Mouse (Mus musculus) forebrain, embryonic 15.5 days (tissue): ENCODE data around the gene Gm6871. TPM values are rescaled to one million over a fixed set of nuclear protein-coding genes. Genes with fewer than 3 reads are reported as not detected.
A peak's percentile ranks its signal among the peaks of the same experiment; 100 is the strongest.
"Not testable (repeated sequence)": the region's sequence is repeated elsewhere in the genome, so short reads cannot be mapped to it uniquely, and the experiment has no call there.

ENCODE experiments used
- ATAC-seq: fragments of 200-750 bp; cut with Nextera tagmentation; replicated peaks from 2 replicates; pipeline ENCODE4 v1.8.0; 2017; ENCODE audit warnings: mild to moderate bottlenecking, moderate TSS enrichment, moderate library complexity
- H3K27ac ChIP-seq: fragments of 300-500 bp; sonication (generic); replicated peaks from 2 replicates; pipeline ENCODE4 v1.5.1; 2015; ENCODE audit warnings: mild to moderate bottlenecking, inconsistent platforms
- H3K27me3 ChIP-seq: fragments of 300-500 bp; sonication (generic); 2 replicates; pipeline ENCODE4 v1.6.1; 2015; ENCODE audit warnings: inconsistent platforms
- H3K36me3 ChIP-seq: fragments of 300-500 bp; sonication (generic); 2 replicates; pipeline ENCODE4 v1.6.1; 2015; ENCODE audit warnings: mild to moderate bottlenecking, inconsistent platforms
- H3K4me1 ChIP-seq: fragments of 300-500 bp; sonication (generic); 2 replicates; pipeline ENCODE4 v1.6.1; 2015; ENCODE audit warnings: inconsistent platforms
- H3K4me2 ChIP-seq: fragments of 300-500 bp; sonication (generic); replicated peaks from 2 replicates; pipeline ENCODE4 v1.6.1; 2015; ENCODE audit warnings: mild to moderate bottlenecking, inconsistent platforms
- H3K4me3 ChIP-seq: fragments of 300-500 bp; sonication (generic); 2 replicates; pipeline ENCODE4 v1.5.1; 2015; ENCODE audit warnings: mild to moderate bottlenecking, inconsistent platforms
- H3K9ac ChIP-seq: fragments of 300-500 bp; sonication (generic); replicated peaks from 2 replicates; pipeline ENCODE4 v1.6.1; 2015; ENCODE audit warnings: mild to moderate bottlenecking, inconsistent platforms
- H3K9me3 ChIP-seq: fragments of 300-500 bp; sonication (generic); 2 replicates; pipeline ENCODE4 v1.6.1; 2016; ENCODE audit warnings: inconsistent platforms
- WGBS: fragments of 180-500 bp; shearing (Covaris S2); methylation state at CpG from one replicate; pipeline ENCODE4 v1.1.7; 2015; ENCODE audit warnings: mixed read lengths; 5-methylcytosine and 5-hydroxymethylcytosine counted together
- polyA plus RNA-seq: library from polyadenylated mRNA; unstranded; fragments of >200 nt; fragmentation: Nextera tagmentation; extraction: Ambion mirVana; gene quantifications from 2 replicates; pipeline ENCODE4 v1.2.1, GENCODE M21; 2015

Gm6871 gene
- polyA plus RNA-seq, 1 experiment from 2014 or later = not detected

DNA sequence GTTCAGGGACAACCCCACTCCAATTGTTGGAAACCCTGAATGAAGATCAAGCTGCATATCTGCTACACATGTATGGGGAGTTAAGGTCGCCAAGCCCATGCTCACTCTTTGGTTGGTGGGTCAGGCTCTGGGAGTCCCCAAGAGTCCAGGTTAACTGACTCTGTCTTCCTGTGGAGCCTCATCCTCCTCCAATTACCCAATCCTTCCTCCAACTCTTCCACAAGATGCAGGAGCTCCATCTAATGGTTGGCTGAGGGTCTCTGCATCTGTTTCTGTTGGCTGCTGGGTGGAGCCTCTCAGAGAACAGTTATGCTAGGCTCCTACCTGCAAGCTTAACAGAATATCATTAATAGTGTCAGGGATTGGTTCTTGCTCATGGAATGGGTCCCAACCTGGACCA, 71.1 kb downstream of the Gm6871 start:
- WGBS = 44% methylated on average over 1 of the region's 1 CpGs
- H3K4me1 ChIP-seq = peaks cover 5% of the 10 kb centered on the region
- no peak overlapping the region for H3K9ac ChIP-seq
- no peak overlapping the region for H3K4me3 ChIP-seq
- H3K36me3 ChIP-seq = no peaks in the 10 kb centered on the region
- no peak for ATAC-seq
- 0 out of 2 replicates have a peak, but pooled peaks cover 4% of the 10 kb centered on the region for H3K9me3 ChIP-seq
- H3K27ac ChIP-seq = no peak overlapping the region
- H3K4me2 ChIP-seq = no peak overlapping the region
- no peaks in the 10 kb centered on the region for H3K27me3 ChIP-seq

DNA sequence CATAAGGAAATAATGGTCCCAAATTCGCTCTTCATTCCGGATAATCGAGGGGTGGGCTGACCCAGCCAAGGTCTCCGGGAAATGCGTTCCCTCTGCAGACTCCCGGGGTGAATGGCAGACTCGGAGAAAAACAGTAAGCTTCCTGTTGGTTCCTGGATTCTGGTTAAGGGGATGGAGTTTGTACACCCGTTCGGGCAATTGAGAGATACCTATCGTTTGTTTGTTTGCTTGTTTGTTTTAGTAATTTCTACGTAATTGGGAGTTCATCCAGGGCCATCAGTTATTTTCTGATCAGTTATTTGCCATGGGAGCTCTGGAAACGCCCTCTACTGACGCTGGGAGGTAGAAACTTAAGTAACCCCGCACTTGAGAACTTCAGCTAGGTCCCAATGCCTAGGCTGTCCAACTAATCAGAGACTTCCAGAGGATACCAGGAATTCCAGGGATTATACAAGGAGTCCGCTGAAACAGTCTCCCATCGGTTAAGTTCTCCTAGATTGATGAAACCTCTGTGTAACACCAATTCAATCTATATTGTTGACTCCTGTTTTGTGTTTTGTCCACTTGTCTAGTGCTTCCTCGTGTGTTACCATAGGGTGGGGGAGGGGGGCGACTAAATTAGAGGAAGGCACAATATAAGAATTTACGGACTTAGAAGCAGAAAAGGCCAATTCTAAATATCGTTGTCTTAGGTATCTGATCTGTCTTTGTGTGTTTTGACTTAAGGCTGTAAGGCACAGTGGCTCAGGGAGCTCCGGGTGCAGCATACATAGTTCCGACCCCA, 73.1 kb downstream of the Gm6871 start:
- peak; percentile 15; the same call in 1 of the 2 replicates for ATAC-seq

GRCm38 (mm10) chr7:41499389-41500049, 73.9 kb downstream of the Gm6871 start, which contains the start of the genes Gm20449 and AW146154:
Gm20449 (minus strand) TSS chr7:41499417.
AW146154 (minus strand) TSS chr7:41499890.
- peak within 1 kb of the TSS; percentile 70 for H3K4me2 ChIP-seq
- H3K36me3 ChIP-seq = 0 out of 2 replicates have a peak, but pooled peaks cover 4% of the 10 kb centered on the region
- no peaks in the 10 kb centered on the region for H3K27me3 ChIP-seq
- no peaks in the 10 kb centered on the region for H3K9me3 ChIP-seq
- peak within 1 kb of the TSS; percentile 73 for H3K4me3 ChIP-seq
- peak; percentile 98 for ATAC-seq
- WGBS = under 1% methylated on average over 18 of the region's 18 CpGs
- H3K27ac ChIP-seq = peak within 1 kb of the TSS; percentile 68
- peaks cover 5% of the 10 kb centered on the region for H3K4me1 ChIP-seq
- peak within 1 kb of the TSS; percentile 52 for H3K9ac ChIP-seq

More for the DNA sequence above, 73.1 kb downstream of the Gm6871 start:
- no peaks in the 10 kb centered on the region for H3K36me3 ChIP-seq
- H3K27me3 ChIP-seq = no peaks in the 10 kb centered on the region
- no peaks in the 10 kb centered on the region for H3K9me3 ChIP-seq
- peak overlapping the region; percentile 73 for H3K4me3 ChIP-seq
- no peak overlapping the region for H3K27ac ChIP-seq
- peak overlapping the region; percentile 52; the same call in 1 of the 2 replicates for H3K9ac ChIP-seq
- WGBS = 21% methylated on average over 22 of the region's 22 CpGs
- H3K4me1 ChIP-seq = peaks cover 5% of the 10 kb centered on the region
- H3K4me2 ChIP-seq = peak overlapping the region; percentile 70

- H3K27me3 ChIP-seq, H3K4me1 ChIP-seq, ATAC-seq, H3K36me3 ChIP-seq, H3K9me3 ChIP-seq: not testable (repeated sequence)
- WGBS = 1% methylated on average over 6 of the region's 6 CpGs
- H3K27ac ChIP-seq = peak overlapping the region; percentile 68; the same call in 1 of the 2 replicates
- H3K9ac ChIP-seq = peak overlapping the region; percentile 52; the same call in 1 of the 2 replicates
- H3K4me3 ChIP-seq = peak overlapping the region; percentile 73
- peak overlapping the region; percentile 70 for H3K4me2 ChIP-seq
Observed at GRCm38 (mm10) chr7:41499018-41499388, 74.5 kb downstream of the Gm6871 start.

DNA sequence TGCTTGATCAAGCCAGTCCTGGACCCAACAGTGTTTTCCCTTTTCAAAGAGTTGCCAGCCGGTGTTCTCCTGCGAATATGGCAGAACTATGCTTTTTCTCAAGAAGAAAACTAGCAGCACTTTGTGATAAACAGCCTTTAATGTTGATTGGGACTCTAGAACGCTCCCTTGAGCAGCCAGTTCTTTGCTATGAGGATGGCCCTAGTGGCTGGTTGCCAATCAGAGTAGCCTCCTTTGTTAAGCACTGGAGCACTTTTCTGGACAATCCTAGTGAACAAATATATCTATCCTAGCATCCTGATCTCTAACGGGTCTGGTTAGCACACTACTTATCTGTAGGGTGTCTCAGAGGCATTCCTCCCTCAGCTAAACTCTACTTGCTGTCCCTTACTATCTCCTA, 75.0 kb downstream of the Gm6871 start:
- H3K4me3 ChIP-seq = 0 out of 2 replicates have a peak overlapping the region, but pooled peaks have one; percentile 73
- peak overlapping the region; percentile 70 for H3K4me2 ChIP-seq

DNA sequence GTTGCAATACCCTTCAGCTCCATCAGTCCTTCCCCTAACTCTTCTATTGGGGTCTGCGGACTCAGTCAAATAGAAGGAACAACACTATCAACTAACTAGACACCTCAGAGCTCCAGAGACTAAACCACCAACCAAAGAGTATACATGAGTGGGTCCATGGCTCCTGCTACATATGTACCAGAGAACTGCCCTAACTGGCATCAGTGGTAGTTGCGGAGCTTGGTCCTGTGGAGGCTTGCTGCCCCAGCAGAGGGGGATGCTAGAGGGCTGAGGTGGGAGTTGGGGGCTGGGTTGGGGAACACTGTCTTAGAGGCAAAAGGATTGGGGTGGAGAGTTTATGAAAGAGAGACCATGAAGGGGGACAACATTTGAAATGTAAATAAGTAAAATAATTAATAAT, 75.6 kb downstream of the Gm6871 start:
- Histone ChIP-seq H3K36me3 (0 out of 2 replicates have a peak, but pooled peaks cover 4% of the 10 kb centered on the region), H3K27ac (no peak overlapping the region), H3K9ac (no peak overlapping the region), H3K4me3 (no peak overlapping the region), H3K4me1 (peaks cover 5% of the 10 kb centered on the region), H3K9me3 (no peaks in the 10 kb centered on the region), H3K27me3 (no peaks in the 10 kb centered on the region), H3K4me2 (no peak overlapping the region)
- no peak for ATAC-seq
- WGBS = 99% methylated on average over 2 of the region's 2 CpGs

More for the DNA sequence above, 75.0 kb downstream of the Gm6871 start:
- not testable (repeated sequence) for H3K4me1 ChIP-seq, H3K27me3 ChIP-seq, H3K9ac ChIP-seq, H3K27ac ChIP-seq, H3K36me3 ChIP-seq, H3K9me3 ChIP-seq, ATAC-seq
- 80% methylated on average over 4 of the region's 4 CpGs for WGBS

Other genes with a start within 250 kb of the Gm6871 start
- 8.5 and 8.7 TPM in 2 replicates for gene AI987944, start 180.3 kb downstream of the Gm6871 start, polyA plus RNA-seq
- 0.32 and 0.33 TPM in 2 replicates for gene Vmn2r57, start 125.0 kb downstream of the Gm6871 start, polyA plus RNA-seq
- gene Gm20449, start 74.2 kb downstream of the Gm6871 start, polyA plus RNA-seq = 0.05 and 0.06 TPM in 2 replicates
- 4.6 and 5.0 TPM in 2 replicates for gene AW146154, start 73.8 kb downstream of the Gm6871 start, polyA plus RNA-seq
- 16.9 and 19.3 TPM in 2 replicates for gene 2610021A01Rik, start 25.6 kb upstream of the Gm6871 start, polyA plus RNA-seq
- 23.7 and 23.8 TPM in 2 replicates for gene Zfp788, start 59.5 kb upstream of the Gm6871 start, polyA plus RNA-seq